Mouse (Mus musculus) left cerebral cortex, postnatal 36 days (tissue): ENCODE results near the gene Zswim1. TPM values are rescaled to one million over a fixed set of nuclear protein-coding genes. Genes with fewer than 3 reads are reported as not detected.
"Not testable (repeated sequence)": the region's sequence is repeated elsewhere in the genome, so short reads cannot be mapped to it uniquely, and the experiment has no call there.

ENCODE experiments used
- DNase-seq, 2 experiments: peaks; one replicate each; pipeline ENCODE4 v3.0.0; 2021 to 2022; ENCODE audit warnings: low spot score in 2 of 2, mixed read lengths in 1 of 2
- intact Hi-C: fragments of 180-260 bp; cut with DNase I; formaldehyde crosslinking; loops from one replicate; pipeline ENCODE4 v1.15.1; 2025
- total RNA-seq, 2 experiments: library from RNA; stranded (reverse); gene quantifications; 2 replicates each; pipeline ENCODE4 v1.2.3; 2021

The Zswim1 gene
- total RNA-seq, 2 experiments from 2014 or later = 22.0 to 22.8 TPM

GRCm38 (mm10) chr2:164859155-164859554 is 36.7 kb downstream of the Zswim1 start:
- intact Hi-C loops = no loop called here
- no peak for DNase-seq

GRCm38 (mm10) chr2:164859640-164860432 is 37.4 kb downstream of the Zswim1 start:
- no peak for DNase-seq
- intact Hi-C loops = no loop called here

- DNase-seq = no peak
- intact Hi-C loops = no loop called here
Measured at GRCm38 (mm10) chr2:164861094-164861493, 38.6 kb downstream of the Zswim1 start.

- DNase-seq = no peak
- intact Hi-C loops = no loop called here
Measured at GRCm38 (mm10) chr2:164862179-164862861, 39.8 kb downstream of the Zswim1 start.

GRCm38 (mm10) chr2:164863411-164863810 is 40.9 kb downstream of the Zswim1 start:
- intact Hi-C loops, DNase-seq: not testable (repeated sequence)

GRCm38 (mm10) chr2:164864593-164864992 is 42.1 kb downstream of the Zswim1 start:
- intact Hi-C loops = no loop called here

GRCm38 (mm10) chr2:164866741-164867551 is 44.5 kb downstream of the Zswim1 start:
- intact Hi-C loops = no loop called here
- DNase-seq = no peak

More at GRCm38 (mm10) chr2:164864593-164864992, 42.1 kb downstream of the Zswim1 start:
- no peak for DNase-seq

- intact Hi-C loops = no loop called here
- no peak for DNase-seq
Measured at GRCm38 (mm10) chr2:164867566-164867965, 45.1 kb downstream of the Zswim1 start.

GRCm38 (mm10) chr2:164868491-164868890 is 46.0 kb downstream of the Zswim1 start:
- intact Hi-C loops = no loop called here

GRCm38 (mm10) chr2:164871602-164872303 is 49.3 kb downstream of the Zswim1 start:
- DNase-seq = no peak
- intact Hi-C loops = no loop called here

More at GRCm38 (mm10) chr2:164868491-164868890, 46.0 kb downstream of the Zswim1 start:
- DNase-seq = no peak

- no peak for DNase-seq
- intact Hi-C loops = no loop called here
Measured at GRCm38 (mm10) chr2:164873621-164874020, 51.1 kb downstream of the Zswim1 start.

GRCm38 (mm10) chr2:164874239-164874769 is 51.8 kb downstream of the Zswim1 start:
- DNase-seq = no peak
- intact Hi-C loops = no loop called here

- intact Hi-C loops, DNase-seq: not testable (repeated sequence)
Measured at GRCm38 (mm10) chr2:164875648-164876047, 53.2 kb downstream of the Zswim1 start.

Other genes starting within 250 kb of the Zswim1 start
- gene Spint3, start 249.2 kb upstream of the Zswim1 start, total RNA-seq = not detected
- gene Wfdc6a, start 237.2 kb upstream of the Zswim1 start, total RNA-seq = not detected
- not detected for gene Eppin, start 229.1 kb upstream of the Zswim1 start, total RNA-seq
- gene Wfdc6b, start 209.2 kb upstream of the Zswim1 start, total RNA-seq = not detected
- not detected for gene Wfdc8, start 209.1 kb upstream of the Zswim1 start, total RNA-seq
- gene Wfdc16, start 183.9 kb upstream of the Zswim1 start, total RNA-seq = not detected
- not detected for gene Wfdc10, start 166.6 kb upstream of the Zswim1 start, total RNA-seq
- not detected for gene Wfdc9, start 166.1 kb upstream of the Zswim1 start, total RNA-seq
- gene Wfdc11, start 148.6 kb upstream of the Zswim1 start, total RNA-seq = not detected
- not detected for gene Wfdc13, start 137.6 kb upstream of the Zswim1 start, total RNA-seq
- not detected for gene Spint4, start 124.2 kb upstream of the Zswim1 start, total RNA-seq
- not detected for gene Spint5, start 107.4 kb upstream of the Zswim1 start, total RNA-seq
- 1 to 10 TPM; 1.2 to 2.4 TPM for gene Wfdc3, start 76.8 kb upstream of the Zswim1 start, total RNA-seq
- 10 to 100 TPM; 33.5 to 37.8 TPM for gene Dnttip1, start 76.7 kb upstream of the Zswim1 start, total RNA-seq
- 1 to 10 TPM in 1 of 2 experiments, under 1 TPM in 1; 0.57 to 1.3 TPM for gene Ube2c, start 52.8 kb upstream of the Zswim1 start, total RNA-seq
- gene Tnnc2, start 42.7 kb upstream of the Zswim1 start, total RNA-seq = under 1 TPM in 1 of 2 experiments, not detected in 1; 0.96 TPM
- gene Snx21, start 36.9 kb upstream of the Zswim1 start, total RNA-seq = 10 to 100 TPM; 54.9 to 59.5 TPM
- 10 to 100 TPM; 25.5 to 27.6 TPM for gene Acot8, start 17.8 kb upstream of the Zswim1 start, total RNA-seq
- gene Zswim3, start 17.6 kb upstream of the Zswim1 start, total RNA-seq = 1 to 10 TPM; 8.2 to 8.3 TPM
- gene Spata25, start 5.9 kb downstream of the Zswim1 start, total RNA-seq = 1 to 10 TPM in 1 of 2 experiments, not detected in 1; 1.7 TPM
- 100 to 1,000 TPM; 104 to 105 TPM for gene Ctsa, start 10.2 kb downstream of the Zswim1 start, total RNA-seq
- gene Neurl2, start 10.8 kb downstream of the Zswim1 start, total RNA-seq = 1 to 10 TPM; 3.8 to 5.3 TPM
- gene Pltp, start 35.0 kb downstream of the Zswim1 start, total RNA-seq = 10 to 100 TPM; 81.9 to 86.4 TPM
- 10 to 100 TPM; 42.8 to 46.7 TPM for gene Pcif1, start 56.6 kb downstream of the Zswim1 start, total RNA-seq
- gene Zfp335, start 89.1 kb downstream of the Zswim1 start, total RNA-seq = 10 to 100 TPM; 22.6 to 28.5 TPM
- 1 to 10 TPM; 1.7 to 2.1 TPM for gene Mmp9, start 118.1 kb downstream of the Zswim1 start, total RNA-seq
- 100 to 1,000 TPM; 521 to 559 TPM for gene Slc12a5, start 138.1 kb downstream of the Zswim1 start, total RNA-seq
- 10 to 100 TPM; 41.4 to 66.1 TPM for gene Ncoa5, start 212.2 kb downstream of the Zswim1 start, total RNA-seq
- gene Cd40, start 232.9 kb downstream of the Zswim1 start, total RNA-seq = 1 to 10 TPM; 1.0 to 1.6 TPM